Comparison of ENCODE assay signal across 28 mouse cellular contexts in genomic region chr17:17856612-17857011, GRCm38 (mm10). TPM values are rescaled to one million over a fixed set of nuclear protein-coding genes. Genes with fewer than 3 reads are reported as not detected.
DNase-seq lines count a peak whose midpoint lies in the region; ATAC-seq and TF ChIP-seq lines count a peak whose summit lies in the region.
"Had no signal": no experiment of that assay in that cellular context is flagged by ENCODE, and none has a peak within 500 bp of the region (broad histone marks: within the 10 kb centered on the region; RNA-seq: fewer than 3 reads in every experiment).

No protein-coding gene starts in this region.

- TF ChIP-seq EP300 in lung, postnatal 0 days (IDR thresholded peaks at IDR 0.05) = no peak

- H3K27ac ChIP-seq in heart, embryonic 12.5 days (ENCODE audit: poor library complexity, severe bottlenecking) = no peak overlapping the region
- no peak overlapping the region for H3K27ac ChIP-seq in heart, embryonic 11.5 days (ENCODE audit: low read depth, low read length)
- H3K27ac ChIP-seq in lung, postnatal 0 days (ENCODE audit: low read length) = no peak overlapping the region
- no peak overlapping the region for H3K27ac ChIP-seq in neural tube, embryonic 15.5 days (replicated peaks)
- H3K27ac ChIP-seq: forebrain, embryonic 10.5 days; heart, embryonic 13.5 days; hindbrain, embryonic 13.5 days; left cerebral cortex, adult 2 months; limb, embryonic 10.5 days; macrophage; midbrain, embryonic 10.5 days had no signal

- ATAC-seq in heart, embryonic 12.5 days (ENCODE audit: insufficient number of reproducible peaks, low FRiP score) = peak; percentile 25; the same call in 1 of the 2 replicates
- ATAC-seq in heart, embryonic 11.5 days (replicated peaks; ENCODE audit: insufficient number of reproducible peaks, low FRiP score, low TSS enrichment) = no peak; the same call in 1 of the 2 replicates
- ATAC-seq in lung, postnatal 0 days = 0 out of 2 replicates have a peak, but pooled peaks have one; percentile 12
- ATAC-seq in neural tube, embryonic 15.5 days (ENCODE audit: low FRiP score) = no peak
- ATAC-seq: CD4-positive, CD25-positive, alpha-beta regulatory T cell, adult 4 months; midbrain, embryonic 16.5 days had no signal

- no peak overlapping the region for H3K9ac ChIP-seq in heart, embryonic 12.5 days
- no peak overlapping the region for H3K9ac ChIP-seq in heart, embryonic 11.5 days (ENCODE audit: low read depth, low read length)
- no peak overlapping the region for H3K9ac ChIP-seq in lung, postnatal 0 days (replicated peaks; ENCODE audit: low read depth)
- no peak overlapping the region for H3K9ac ChIP-seq in neural tube, embryonic 15.5 days (replicated peaks)
- H3K9ac ChIP-seq: heart, embryonic 13.5 days; hindbrain, embryonic 13.5 days had no signal

- H3K27me3 ChIP-seq in heart, embryonic 12.5 days (replicated peaks) = no peaks in the 10 kb centered on the region
- H3K27me3 ChIP-seq in heart, embryonic 11.5 days (ENCODE audit: control insufficient read depth, insufficient read depth, low read length) = no peaks in the 10 kb centered on the region
- no peaks in the 10 kb centered on the region for H3K27me3 ChIP-seq in lung, postnatal 0 days (replicated peaks; ENCODE audit: insufficient read depth, low read length)
- no peaks in the 10 kb centered on the region for H3K27me3 ChIP-seq in neural tube, embryonic 15.5 days (replicated peaks)
- H3K27me3 ChIP-seq: heart, embryonic 13.5 days; hindbrain, embryonic 13.5 days had no signal

- no peaks in the 10 kb centered on the region for H3K9me3 ChIP-seq in heart, embryonic 12.5 days (replicated peaks)
- no peaks in the 10 kb centered on the region for H3K9me3 ChIP-seq in heart, embryonic 11.5 days (replicated peaks; ENCODE audit: control insufficient read depth, low read length)
- H3K9me3 ChIP-seq in lung, postnatal 0 days (ENCODE audit: low read length) = no peaks in the 10 kb centered on the region
- no peaks in the 10 kb centered on the region for H3K9me3 ChIP-seq in neural tube, embryonic 15.5 days (replicated peaks)
- H3K9me3 ChIP-seq: forebrain, embryonic 10.5 days; heart, embryonic 13.5 days; hindbrain, embryonic 13.5 days; limb, embryonic 10.5 days; midbrain, embryonic 10.5 days had no signal

- TF ChIP-seq CTCF in lung, postnatal 0 days (IDR thresholded peaks at IDR 0.05) = no peak
- TF ChIP-seq CTCF in lung, adult 2 months (IDR thresholded peaks at IDR 0.05; ENCODE audit: insufficient read depth, low read length) = no peak

- DNase-seq in lung, postnatal 0 days (ENCODE audit: low spot score) = no peak
- no peak for DNase-seq in lung, adult 2 months
- peak; percentile 69 for DNase-seq in NIH3T3 (ENCODE audit: low read depth)
- peak; percentile 31 for DNase-seq in skeletal muscle tissue, adult 2 months (ENCODE audit: low read depth, low spot score)
- DNase-seq: adrenal gland, postnatal 36 days; cerebellum, adult 9-10 months; kidney, adult 11 months; right cerebral cortex, adult 18-20 months; right cerebral cortex, postnatal 4 days; thymus, adult 2 months; thymus, postnatal 4 days had no signal

- H3K4me1 ChIP-seq in heart, embryonic 12.5 days (replicated peaks) = no peaks in the 10 kb centered on the region
- H3K4me1 ChIP-seq in heart, embryonic 11.5 days (ENCODE audit: control insufficient read depth, insufficient read depth, low read length) = no peaks in the 10 kb centered on the region
- H3K4me1 ChIP-seq in lung, postnatal 0 days (ENCODE audit: insufficient read depth, low read depth, low read length) = no peaks in the 10 kb centered on the region
- no peaks in the 10 kb centered on the region for H3K4me1 ChIP-seq in lung, adult 2 months (ENCODE audit: control insufficient read depth, insufficient read depth, low read length)
- H3K4me1 ChIP-seq in neural tube, embryonic 15.5 days = no peaks in the 10 kb centered on the region
- H3K4me1 ChIP-seq: heart, embryonic 13.5 days; hindbrain, embryonic 13.5 days; midbrain, embryonic 10.5 days had no signal

- H3K36me3 ChIP-seq in heart, embryonic 12.5 days = peaks cover 3% of the 10 kb centered on the region; the same call in 1 of the 2 replicates
- no peaks in the 10 kb centered on the region; the same call in 1 of the 2 replicates for H3K36me3 ChIP-seq in heart, embryonic 11.5 days (ENCODE audit: control insufficient read depth, insufficient read depth, low read length)
- no peaks in the 10 kb centered on the region for H3K36me3 ChIP-seq in lung, postnatal 0 days (ENCODE audit: insufficient read depth, low read length)
- no peaks in the 10 kb centered on the region for H3K36me3 ChIP-seq in neural tube, embryonic 15.5 days
- H3K36me3 ChIP-seq: forebrain, embryonic 10.5 days; hindbrain, embryonic 13.5 days; limb, embryonic 10.5 days; midbrain, embryonic 10.5 days had no signal

- no peak for TF ChIP-seq POLR2A in lung, adult 2 months (IDR thresholded peaks at IDR 0.05; ENCODE audit: borderline replicate concordance, extremely low read depth, low read depth, low read length)

- WGBS in heart, embryonic 12.5 days = 69% methylated on average over 1 of the region's 1 CpGs
- 79% methylated on average over 1 of the region's 1 CpGs for WGBS in heart, embryonic 11.5 days (ENCODE audit: insufficient replicate concordance)
- WGBS in lung, postnatal 0 days = 40% methylated on average over 1 of the region's 1 CpGs
- 28% methylated on average over 1 of the region's 1 CpGs for WGBS in lung, adult 2 months
- WGBS in neural tube, embryonic 15.5 days = 63% methylated on average over 1 of the region's 1 CpGs

- no peak overlapping the region for H3K4me3 ChIP-seq in heart, embryonic 12.5 days
- H3K4me3 ChIP-seq in heart, embryonic 11.5 days (ENCODE audit: low read depth, low read length) = no peak overlapping the region
- H3K4me3 ChIP-seq in lung, postnatal 0 days (ENCODE audit: low read depth, low read length) = no peak overlapping the region
- no peak overlapping the region for H3K4me3 ChIP-seq in lung, adult 2 months (replicated peaks; ENCODE audit: extremely low read depth, low read depth, low read length)
- no peak overlapping the region for H3K4me3 ChIP-seq in neural tube, embryonic 15.5 days (replicated peaks)
- H3K4me3 ChIP-seq: forebrain, embryonic 10.5 days; heart, embryonic 13.5 days; hindbrain, embryonic 13.5 days; left cerebral cortex, adult 2 months; limb, embryonic 10.5 days; midbrain, embryonic 10.5 days had no signal

- H3K4me2 ChIP-seq in heart, embryonic 12.5 days = no peak overlapping the region
- H3K4me2 ChIP-seq in heart, embryonic 11.5 days = no peak overlapping the region
- no peak overlapping the region for H3K4me2 ChIP-seq in lung, postnatal 0 days (replicated peaks; ENCODE audit: low read depth, low read length)
- no peak overlapping the region for H3K4me2 ChIP-seq in neural tube, embryonic 15.5 days
- H3K4me2 ChIP-seq: heart, embryonic 13.5 days; hindbrain, embryonic 13.5 days had no signal

RNA-seq across cellular contexts. Expression of gene Has1, which starts 1.6 kb away (rescaled TPM):
- 0.80 and 1.0 TPM in 2 replicates for polyA plus RNA-seq in heart, embryonic 12.5 days (2016; fragmentation: Nextera tagmentation; extraction: Ambion mirVana)
- 0.93 and 2.0 TPM in 2 replicates for polyA plus RNA-seq in heart, embryonic 11.5 days (2014; fragmentation: Nextera tagmentation; extraction: Ambion mirVana)
- 1.9 and 2.4 TPM in 2 replicates for polyA plus RNA-seq in lung, postnatal 0 days (2015; fragmentation: Nextera tagmentation; extraction: Ambion mirVana)
- polyA plus RNA-seq in lung, adult 2 months (2012; rRNA removed) = 1.9 and 3.8 TPM in 2 replicates
- 1.4 and 1.9 TPM in 2 replicates for polyA plus RNA-seq in neural tube, embryonic 15.5 days (2015; fragmentation: Nextera tagmentation; extraction: Ambion mirVana)
- polyA plus RNA-seq: CD4-positive, CD25-positive, alpha-beta regulatory T cell, adult 4 months; liver, adult 2 months; macrophage had no signal

RNA-seq across cellular contexts. Expression of gene Fpr1, which starts 27.1 kb away (rescaled TPM):
- not detected in 2 replicates for polyA plus RNA-seq in heart, embryonic 12.5 days (2016; fragmentation: Nextera tagmentation; extraction: Ambion mirVana)
- not detected in 2 replicates for polyA plus RNA-seq in heart, embryonic 11.5 days (2014; fragmentation: Nextera tagmentation; extraction: Ambion mirVana)
- polyA plus RNA-seq in lung, postnatal 0 days (2015; fragmentation: Nextera tagmentation; extraction: Ambion mirVana) = 13.7 and 14.9 TPM in 2 replicates
- 15.1 and 19.0 TPM in 2 replicates for polyA plus RNA-seq in lung, adult 2 months (2012; rRNA removed)
- polyA plus RNA-seq in neural tube, embryonic 15.5 days (2015; fragmentation: Nextera tagmentation; extraction: Ambion mirVana) = 0.15 and 0.23 TPM in 2 replicates
- polyA plus RNA-seq: CD4-positive, CD25-positive, alpha-beta regulatory T cell, adult 4 months; forebrain, embryonic 10.5 days; hindbrain, embryonic 13.5 days; limb, embryonic 10.5 days; midbrain, embryonic 10.5 days had no signal

RNA-seq across cellular contexts. Expression of gene Spaca6, which starts 29.7 kb away (rescaled TPM):
- polyA plus RNA-seq in heart, embryonic 12.5 days (2016; fragmentation: Nextera tagmentation; extraction: Ambion mirVana) = 33.3 and 34.8 TPM in 2 replicates
- polyA plus RNA-seq in heart, embryonic 11.5 days (2014; fragmentation: Nextera tagmentation; extraction: Ambion mirVana) = 15.5 and 25.1 TPM in 2 replicates
- 16.6 and 17.9 TPM in 2 replicates for polyA plus RNA-seq in lung, postnatal 0 days (2015; fragmentation: Nextera tagmentation; extraction: Ambion mirVana)
- polyA plus RNA-seq in lung, adult 2 months (2012; rRNA removed) = 38.5 and 56.7 TPM in 2 replicates
- polyA plus RNA-seq in neural tube, embryonic 15.5 days (2015; fragmentation: Nextera tagmentation; extraction: Ambion mirVana) = 21.8 and 29.6 TPM in 2 replicates

RNA-seq across cellular contexts. Expression of gene Fpr2, which starts 31.0 kb away (rescaled TPM):
- not detected in 2 replicates for polyA plus RNA-seq in heart, embryonic 12.5 days (2016; fragmentation: Nextera tagmentation; extraction: Ambion mirVana)
- polyA plus RNA-seq in heart, embryonic 11.5 days (2014; fragmentation: Nextera tagmentation; extraction: Ambion mirVana) = not detected in 2 replicates
- polyA plus RNA-seq in lung, postnatal 0 days (2015; fragmentation: Nextera tagmentation; extraction: Ambion mirVana) = 12.6 and 15.4 TPM in 2 replicates
- polyA plus RNA-seq in lung, adult 2 months (2012; rRNA removed) = 5.4 and 10.9 TPM in 2 replicates
- 0.44 TPM in 1 of 2 replicates, not detected in the other for polyA plus RNA-seq in neural tube, embryonic 15.5 days (2015; fragmentation: Nextera tagmentation; extraction: Ambion mirVana)
- polyA plus RNA-seq: forebrain, embryonic 10.5 days; heart, embryonic 13.5 days; hindbrain, embryonic 13.5 days; midbrain, embryonic 10.5 days; neural tube, embryonic 14.5 days had no signal

RNA-seq across cellular contexts. Expression of gene Fpr3, which starts 31.0 kb away (rescaled TPM):
- not detected in 2 replicates for polyA plus RNA-seq in heart, embryonic 12.5 days (2016; fragmentation: Nextera tagmentation; extraction: Ambion mirVana)
- not detected in 2 replicates for polyA plus RNA-seq in heart, embryonic 11.5 days (2014; fragmentation: Nextera tagmentation; extraction: Ambion mirVana)
- not detected in 2 replicates for polyA plus RNA-seq in lung, postnatal 0 days (2015; fragmentation: Nextera tagmentation; extraction: Ambion mirVana)
- polyA plus RNA-seq in lung, adult 2 months (2012; rRNA removed) = not detected in 2 replicates
- not detected in 2 replicates for polyA plus RNA-seq in neural tube, embryonic 15.5 days (2015; fragmentation: Nextera tagmentation; extraction: Ambion mirVana)
- polyA plus RNA-seq: CD4-positive, CD25-positive, alpha-beta regulatory T cell, adult 4 months; forebrain, embryonic 10.5 days; heart, embryonic 13.5 days; hindbrain, embryonic 13.5 days; kidney, embryonic 16.5 days; large intestine, adult 2 months; limb, embryonic 10.5 days; liver, adult 2 months; macrophage; midbrain, embryonic 10.5 days; midbrain, embryonic 16.5 days; neural tube, embryonic 14.5 days; stomach, embryonic 16.5 days; thymus, adult 2 months had no signal

Comparison
In these comparisons a context has a peak if more than half of its experiments do, and no peak if none do; other contexts are left out.
1. ATAC-seq: peak in heart, embryonic 12.5 days (single experiment) and lung, postnatal 0 days (single experiment); none in heart, embryonic 11.5 days (single experiment) and neural tube, embryonic 15.5 days (single experiment).
2. DNase-seq: peak in NIH3T3 (single experiment) and skeletal muscle tissue, adult 2 months (single experiment); none in lung, postnatal 0 days (single experiment) and lung, adult 2 months (single experiment).
3. RNA of gene Fpr1, which starts 27.1 kb away (polyA plus RNA-seq): 15.1 to 19.0 TPM in lung, adult 2 months and 13.7 to 14.9 TPM in lung, postnatal 0 days; 0.15 to 0.23 TPM in neural tube, embryonic 15.5 days, not detected in heart, embryonic 11.5 days and not detected in heart, embryonic 12.5 days; every median in the first group is over 10 times any median in the second.